Mouse (Mus musculus): ENCODE data around the gene Izumo2.

Izumo2 gene

GRCm38 (mm10) chr7:44760366-44760765, 51.8 kb downstream of the Izumo2 start:
- DNase-seq (ENCODE audit: low read depth in 2 of 2, low spot score in 2 of 2) = no peak

GRCm38 (mm10) chr7:44768129-44768528, 59.6 kb downstream of the Izumo2 start:
- no peak for DNase-seq (ENCODE audit: low read depth in 2 of 2, low spot score in 2 of 2)

Measured in CD8-positive naive resting alpha-beta T cell, adult 2 months (primary cell).